Mouse (Mus musculus): ENCODE results near the gene Rasal2.

DNA sequence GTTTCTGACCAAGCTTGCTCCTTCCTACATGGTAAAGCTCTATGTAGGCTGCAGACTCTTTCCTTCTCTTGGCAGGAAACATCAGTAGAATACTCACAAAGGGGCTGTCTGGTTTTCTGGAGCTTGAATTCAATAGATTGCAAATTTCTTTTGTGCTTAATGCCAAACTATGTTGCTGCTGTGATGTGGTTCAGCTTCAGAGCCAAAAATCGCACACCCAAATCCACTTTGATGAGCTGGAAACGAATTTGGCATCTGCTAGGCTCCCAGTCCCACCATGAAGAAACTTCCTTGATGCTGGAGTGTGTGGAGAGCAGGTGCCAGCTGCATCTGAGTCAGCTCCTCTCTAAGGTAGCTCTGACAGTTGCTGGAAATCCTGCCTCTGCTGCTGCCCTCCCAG is 297.9 kb downstream of the Rasal2 start:
- TF ChIP-seq CTCF (IDR thresholded peaks at IDR 0.05; ENCODE audit: low read depth) (no peak), EP300 (optimal IDR thresholded peaks at IDR 0.05) (no peak)

All from stomach, postnatal 0 days (tissue).